Mouse (Mus musculus) forebrain, embryonic 15.5 days (tissue): Measurements from ENCODE around the gene Erg28. TPM values are rescaled to one million over a fixed set of nuclear protein-coding genes. Genes with fewer than 3 reads are reported as not detected.
A peak's percentile ranks its signal among the peaks of the same experiment; 100 is the strongest.

ENCODE experiments used
- ATAC-seq: fragments of 200-750 bp; cut with Nextera tagmentation; replicated peaks from 2 replicates; pipeline ENCODE4 v1.8.0; 2017; ENCODE audit warnings: mild to moderate bottlenecking, moderate TSS enrichment, moderate library complexity
- H3K27ac ChIP-seq: fragments of 300-500 bp; sonication (generic); replicated peaks from 2 replicates; pipeline ENCODE4 v1.5.1; 2015; ENCODE audit warnings: mild to moderate bottlenecking, inconsistent platforms
- H3K27me3 ChIP-seq: fragments of 300-500 bp; sonication (generic); 2 replicates; pipeline ENCODE4 v1.6.1; 2015; ENCODE audit warnings: inconsistent platforms
- H3K36me3 ChIP-seq: fragments of 300-500 bp; sonication (generic); 2 replicates; pipeline ENCODE4 v1.6.1; 2015; ENCODE audit warnings: mild to moderate bottlenecking, inconsistent platforms
- H3K4me1 ChIP-seq: fragments of 300-500 bp; sonication (generic); 2 replicates; pipeline ENCODE4 v1.6.1; 2015; ENCODE audit warnings: inconsistent platforms
- H3K4me2 ChIP-seq: fragments of 300-500 bp; sonication (generic); replicated peaks from 2 replicates; pipeline ENCODE4 v1.6.1; 2015; ENCODE audit warnings: mild to moderate bottlenecking, inconsistent platforms
- H3K4me3 ChIP-seq: fragments of 300-500 bp; sonication (generic); 2 replicates; pipeline ENCODE4 v1.5.1; 2015; ENCODE audit warnings: mild to moderate bottlenecking, inconsistent platforms
- H3K9ac ChIP-seq: fragments of 300-500 bp; sonication (generic); replicated peaks from 2 replicates; pipeline ENCODE4 v1.6.1; 2015; ENCODE audit warnings: mild to moderate bottlenecking, inconsistent platforms
- H3K9me3 ChIP-seq: fragments of 300-500 bp; sonication (generic); 2 replicates; pipeline ENCODE4 v1.6.1; 2016; ENCODE audit warnings: inconsistent platforms
- WGBS: fragments of 180-500 bp; shearing (Covaris S2); methylation state at CpG from one replicate; pipeline ENCODE4 v1.1.7; 2015; ENCODE audit warnings: mixed read lengths; 5-methylcytosine and 5-hydroxymethylcytosine counted together
- polyA plus RNA-seq: library from polyadenylated mRNA; unstranded; fragments of >200 nt; fragmentation: Nextera tagmentation; extraction: Ambion mirVana; gene quantifications from 2 replicates; pipeline ENCODE4 v1.2.1, GENCODE M21; 2015

Gene Erg28
- polyA plus RNA-seq, 1 experiment from 2014 or later, result 97.5 TPM

DNA sequence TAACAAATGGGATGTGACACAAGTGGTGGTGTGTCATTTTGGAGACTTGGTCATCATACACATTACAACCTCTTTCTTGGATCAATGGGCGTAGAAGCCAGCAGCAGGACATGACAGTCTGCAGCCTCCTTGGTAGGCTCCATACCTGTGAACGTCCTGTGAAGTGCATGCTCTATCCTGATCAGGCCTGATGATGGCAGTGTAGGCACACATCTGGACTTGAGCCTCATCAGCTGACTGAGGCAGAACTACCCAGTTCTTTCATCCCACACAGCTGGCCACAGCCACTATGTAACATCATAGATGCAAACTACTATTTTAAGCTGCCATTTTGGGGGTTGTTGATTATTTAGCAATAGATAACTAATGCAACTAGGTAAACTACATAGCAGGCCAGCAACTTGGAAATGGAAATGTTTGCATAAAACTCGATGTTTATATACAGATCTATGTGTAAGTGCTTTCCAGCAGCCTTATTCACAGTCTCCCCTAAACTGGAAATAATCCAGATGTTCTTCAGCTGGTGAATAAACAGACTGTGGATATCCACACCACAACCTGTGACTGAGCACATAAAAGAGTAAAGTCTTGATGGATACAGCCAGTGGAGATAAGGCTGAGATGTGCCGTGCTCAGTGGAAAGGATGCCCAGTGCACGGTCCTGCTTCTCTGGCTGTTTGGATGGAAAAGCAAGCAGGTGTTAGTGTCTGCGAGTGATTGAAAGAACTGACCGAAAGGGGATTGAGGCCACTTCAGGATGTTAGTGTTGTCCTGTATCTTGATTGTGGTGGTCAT lies 24.0 kb upstream of the Erg28 start:
- no peak overlapping the region for H3K4me3 ChIP-seq
- no peak for ATAC-seq
- H3K4me2 ChIP-seq, result no peak overlapping the region
- H3K9me3 ChIP-seq, result no peaks in the 10 kb centered on the region
- WGBS, result 86% methylated on average over 7 of the region's 7 CpGs
- no peaks in the 10 kb centered on the region for H3K27me3 ChIP-seq
- peaks cover 9% of the 10 kb centered on the region for H3K36me3 ChIP-seq
- H3K4me1 ChIP-seq, result no peaks in the 10 kb centered on the region
- H3K27ac ChIP-seq, result no peak overlapping the region
- H3K9ac ChIP-seq, result no peak overlapping the region

GRCm38 (mm10) chr12:85839371-85840000 lies 15.1 kb upstream of the Erg28 start:
- 95% methylated on average over 12 of the region's 12 CpGs for WGBS
- Histone ChIP-seq H3K4me2 (no peak overlapping the region), H3K27me3 (no peaks in the 10 kb centered on the region), H3K4me3 (no peak overlapping the region), H3K9me3 (no peaks in the 10 kb centered on the region), H3K36me3 (peaks cover 3% of the 10 kb centered on the region; the same call in 1 of the 2 replicates), H3K9ac (no peak overlapping the region), H3K27ac (no peak overlapping the region), H3K4me1 (no peaks in the 10 kb centered on the region)
- no peak for ATAC-seq

DNA sequence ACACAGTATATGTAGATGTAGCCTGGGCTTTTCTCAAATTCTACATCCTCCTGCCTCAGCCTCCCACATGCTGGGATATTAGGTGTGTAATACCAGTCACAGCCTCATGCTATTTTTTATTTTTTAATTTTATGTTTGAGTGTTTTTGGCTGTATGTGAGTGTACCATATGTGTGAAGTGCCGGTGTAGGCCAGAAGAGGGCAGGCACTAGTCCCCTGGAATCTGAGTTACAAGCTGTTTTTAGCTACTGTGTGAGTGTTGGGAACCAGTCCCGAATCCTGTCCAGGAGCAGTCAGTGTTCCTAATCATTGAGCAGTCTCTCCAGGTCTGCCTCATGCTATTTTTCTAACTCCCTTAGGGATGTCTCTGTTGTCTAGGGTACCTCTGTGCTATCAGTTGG lies 13.4 kb upstream of the Erg28 start:
- Histone ChIP-seq H3K9ac (no peak overlapping the region), H3K4me1 (no peaks in the 10 kb centered on the region), H3K4me3 (no peak overlapping the region), H3K27me3 (no peaks in the 10 kb centered on the region), H3K9me3 (no peaks in the 10 kb centered on the region), H3K4me2 (no peak overlapping the region), H3K36me3 (no peaks in the 10 kb centered on the region), H3K27ac (no peak overlapping the region)
- no peak for ATAC-seq
- 85% methylated on average over 2 of the region's 2 CpGs for WGBS

DNA sequence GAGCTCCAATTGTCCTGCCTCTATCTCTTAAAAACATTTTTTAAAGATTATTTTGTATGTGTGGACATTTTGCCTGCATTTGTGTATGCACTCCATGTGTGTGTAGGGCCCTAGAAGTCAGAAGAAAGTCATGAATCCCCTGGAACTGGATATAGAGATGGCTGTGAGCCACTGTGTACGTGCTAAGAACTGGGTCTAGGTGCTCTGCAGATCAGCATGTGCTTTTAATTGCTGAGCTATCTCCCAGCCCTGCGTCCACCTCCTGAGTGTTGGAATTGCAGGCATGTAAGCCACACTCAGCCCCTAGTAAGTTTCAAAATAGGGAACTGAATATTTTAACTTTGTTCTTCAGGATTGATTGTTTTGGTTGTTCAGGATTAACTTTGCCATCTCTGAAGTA lies 10.2 kb upstream of the Erg28 start:
- H3K27me3 ChIP-seq, result no peaks in the 10 kb centered on the region
- no peak overlapping the region for H3K9ac ChIP-seq
- H3K4me1 ChIP-seq, result no peaks in the 10 kb centered on the region
- H3K36me3 ChIP-seq, result 0 out of 2 replicates have a peak, but pooled peaks cover 5% of the 10 kb centered on the region
- ATAC-seq, result no peak
- H3K4me3 ChIP-seq, result no peak overlapping the region
- H3K27ac ChIP-seq, result no peak overlapping the region
- WGBS, result 93% methylated on average over 2 of the region's 2 CpGs
- no peak overlapping the region for H3K4me2 ChIP-seq
- no peaks in the 10 kb centered on the region for H3K9me3 ChIP-seq

DNA sequence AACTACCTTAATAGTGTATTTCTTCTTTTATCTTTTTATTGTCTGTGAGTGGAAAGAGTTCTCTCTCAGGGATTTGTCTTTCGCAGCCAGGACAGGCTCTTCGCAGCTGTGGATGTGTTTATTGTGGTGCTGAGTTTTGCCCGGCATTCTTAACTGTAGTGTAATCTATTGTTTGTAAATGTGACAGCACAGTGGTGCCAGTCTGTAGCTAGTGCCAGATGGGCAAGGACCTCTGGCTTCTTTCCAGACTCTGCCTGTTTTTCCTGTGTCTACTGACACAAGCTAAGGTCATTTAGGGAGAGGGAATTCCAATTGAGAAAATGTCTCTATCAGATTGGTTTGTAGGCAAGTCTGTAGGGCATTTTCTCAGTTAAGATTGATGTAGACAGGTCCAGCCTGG lies 6.3 kb upstream of the Erg28 start:
- Histone ChIP-seq H3K27me3 (no peaks in the 10 kb centered on the region), H3K4me1 (peaks cover 4% of the 10 kb centered on the region), H3K9me3 (no peaks in the 10 kb centered on the region), H3K4me2 (no peak overlapping the region), H3K27ac (no peak overlapping the region), H3K9ac (no peak overlapping the region), H3K4me3 (no peak overlapping the region), H3K36me3 (0 out of 2 replicates have a peak, but pooled peaks cover 5% of the 10 kb centered on the region)
- WGBS, result 66% methylated on average over 3 of the region's 3 CpGs
- ATAC-seq, result no peak

GRCm38 (mm10) chr12:85829866-85830265 lies 5.5 kb upstream of the Erg28 start:
- Histone ChIP-seq H3K9me3 (no peaks in the 10 kb centered on the region), H3K36me3 (0 out of 2 replicates have a peak, but pooled peaks cover 5% of the 10 kb centered on the region), H3K27ac (no peak overlapping the region), H3K27me3 (no peaks in the 10 kb centered on the region), H3K4me1 (peaks cover 9% of the 10 kb centered on the region), H3K9ac (no peak overlapping the region), H3K4me3 (no peak overlapping the region), H3K4me2 (no peak overlapping the region)
- ATAC-seq, result no peak
- WGBS, result 91% methylated on average over 3 of the region's 3 CpGs

DNA sequence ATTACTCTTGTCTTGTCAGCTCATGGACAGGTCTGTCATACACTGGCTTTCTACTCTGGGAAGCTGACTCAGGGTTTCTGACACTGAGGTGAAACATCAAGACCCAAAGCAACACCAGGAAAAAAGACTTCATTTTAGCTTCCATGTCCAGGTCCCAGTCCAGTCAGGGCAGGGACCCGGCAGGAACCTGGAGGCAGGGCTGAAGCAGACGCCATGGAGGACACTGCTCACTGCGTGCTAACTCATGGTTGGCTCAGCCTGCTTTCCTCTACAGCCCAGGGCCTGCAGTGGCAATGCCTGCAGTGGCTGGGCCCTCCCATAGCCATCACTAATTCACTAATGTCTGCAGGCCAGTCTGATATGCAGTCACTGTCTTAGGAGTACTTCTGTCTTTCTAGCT lies 4.5 kb upstream of the Erg28 start:
- H3K4me1 ChIP-seq, result peaks cover 12% of the 10 kb centered on the region
- H3K4me2 ChIP-seq, result no peak overlapping the region
- H3K36me3 ChIP-seq, result 0 out of 2 replicates have a peak, but pooled peaks cover 5% of the 10 kb centered on the region
- 97% methylated on average over 3 of the region's 3 CpGs for WGBS
- no peaks in the 10 kb centered on the region for H3K9me3 ChIP-seq
- H3K27me3 ChIP-seq, result no peaks in the 10 kb centered on the region
- no peak for ATAC-seq
- no peak overlapping the region for H3K27ac ChIP-seq
- no peak overlapping the region for H3K9ac ChIP-seq
- no peak overlapping the region for H3K4me3 ChIP-seq

DNA sequence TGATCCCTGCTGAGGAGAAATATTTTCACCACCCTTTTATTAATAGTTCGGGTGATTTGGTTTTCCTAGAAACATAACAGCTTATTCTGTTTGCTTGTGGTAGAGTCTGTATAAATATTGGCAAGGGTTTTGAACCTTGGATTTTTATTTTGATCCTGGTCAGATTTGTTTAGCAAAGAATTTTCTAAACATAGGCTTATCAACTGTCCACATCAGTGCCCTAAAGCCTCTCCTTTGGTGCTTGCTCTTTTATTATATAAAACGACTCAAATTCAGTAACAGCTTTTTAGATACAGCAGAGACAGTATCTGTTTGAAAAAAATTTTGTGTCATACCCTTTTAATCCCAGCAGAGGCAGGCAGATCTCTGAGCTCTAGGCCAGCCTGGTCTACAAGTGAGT lies 1.5 kb upstream of the Erg28 start:
- ATAC-seq, result no peak
- H3K9me3 ChIP-seq, result no peaks in the 10 kb centered on the region
- WGBS, result 64% methylated on average over 2 of the region's 2 CpGs
- no peak overlapping the region for H3K27ac ChIP-seq
- no peaks in the 10 kb centered on the region for H3K27me3 ChIP-seq
- H3K4me3 ChIP-seq, result no peak overlapping the region
- no peak overlapping the region for H3K9ac ChIP-seq
- H3K4me1 ChIP-seq, result peaks cover 27% of the 10 kb centered on the region
- H3K36me3 ChIP-seq, result peaks cover 7% of the 10 kb centered on the region
- H3K4me2 ChIP-seq, result peak overlapping the region; percentile 70; the same call in 1 of the 2 replicates

DNA sequence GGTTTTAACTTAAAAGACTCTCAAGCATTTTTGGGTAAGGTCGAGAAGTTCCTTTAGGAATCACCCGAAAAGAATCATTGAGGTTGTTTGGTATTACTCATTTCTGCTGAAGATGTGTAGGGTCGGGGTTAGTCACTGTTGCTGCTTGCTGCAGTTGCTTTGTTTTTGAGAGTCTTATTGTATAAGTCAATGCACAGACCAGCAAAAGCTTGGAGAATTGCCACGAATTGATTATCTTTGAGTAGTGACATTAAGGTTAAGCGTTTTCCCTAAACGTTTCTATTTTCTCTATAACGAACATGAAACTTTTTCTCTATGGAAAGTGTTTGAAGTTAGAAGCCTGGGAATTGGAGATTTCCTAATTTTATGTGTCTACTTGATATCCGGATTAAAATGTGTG lies 1.0 kb upstream of the Erg28 start:
- Histone ChIP-seq H3K4me2 (peak overlapping the region; percentile 70), H3K4me3 (peak overlapping the region; percentile 86), H3K27me3 (no peaks in the 10 kb centered on the region), H3K4me1 (peaks cover 27% of the 10 kb centered on the region), H3K36me3 (peaks cover 11% of the 10 kb centered on the region), H3K27ac (peak overlapping the region; percentile 98), H3K9me3 (no peaks in the 10 kb centered on the region), H3K9ac (peak overlapping the region; percentile 63)
- no peak for ATAC-seq
- 5% methylated on average over 8 of the region's 8 CpGs for WGBS

GRCm38 (mm10) chr12:85822051-85822450 lies 2.3 kb downstream of the Erg28 start:
- H3K4me3 ChIP-seq, result no peak overlapping the region
- no peak overlapping the region for H3K27ac ChIP-seq
- 75% methylated on average over 9 of the region's 9 CpGs for WGBS
- H3K9me3 ChIP-seq, result no peaks in the 10 kb centered on the region
- peaks cover 30% of the 10 kb centered on the region for H3K4me1 ChIP-seq
- no peak overlapping the region for H3K9ac ChIP-seq
- H3K27me3 ChIP-seq, result no peaks in the 10 kb centered on the region
- ATAC-seq, result no peak
- no peak overlapping the region for H3K4me2 ChIP-seq
- peaks cover 26% of the 10 kb centered on the region for H3K36me3 ChIP-seq

DNA sequence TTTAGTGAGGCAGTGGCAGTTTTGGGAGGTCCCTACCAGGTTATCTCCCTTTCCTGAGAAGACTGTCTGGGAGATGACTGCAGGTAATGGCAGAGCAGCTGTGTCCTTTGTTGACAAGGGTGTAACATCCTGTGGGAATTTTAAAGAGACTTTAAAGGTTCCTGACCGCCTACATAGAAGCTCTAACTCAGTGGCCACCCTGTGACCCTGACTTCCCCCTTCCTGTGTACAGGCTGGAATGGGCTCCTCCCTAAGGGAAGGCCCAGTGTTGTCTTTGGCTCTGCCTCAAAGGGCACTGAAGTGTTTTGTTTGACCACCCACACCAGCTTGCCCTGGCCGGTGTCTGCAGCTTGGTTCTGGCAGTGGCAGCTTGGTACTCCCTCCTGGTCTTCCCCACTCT lies 10.8 kb downstream of the Erg28 start:
- H3K36me3 ChIP-seq, result peaks cover 32% of the 10 kb centered on the region
- H3K27me3 ChIP-seq, result no peaks in the 10 kb centered on the region
- H3K27ac ChIP-seq, result no peak overlapping the region
- no peak overlapping the region for H3K4me2 ChIP-seq
- ATAC-seq, result no peak
- H3K4me3 ChIP-seq, result no peak overlapping the region
- H3K4me1 ChIP-seq, result peaks cover 1% of the 10 kb centered on the region; the same call in 1 of the 2 replicates
- 84% methylated on average over 2 of the region's 2 CpGs for WGBS
- no peak overlapping the region for H3K9ac ChIP-seq
- no peaks in the 10 kb centered on the region for H3K9me3 ChIP-seq

DNA sequence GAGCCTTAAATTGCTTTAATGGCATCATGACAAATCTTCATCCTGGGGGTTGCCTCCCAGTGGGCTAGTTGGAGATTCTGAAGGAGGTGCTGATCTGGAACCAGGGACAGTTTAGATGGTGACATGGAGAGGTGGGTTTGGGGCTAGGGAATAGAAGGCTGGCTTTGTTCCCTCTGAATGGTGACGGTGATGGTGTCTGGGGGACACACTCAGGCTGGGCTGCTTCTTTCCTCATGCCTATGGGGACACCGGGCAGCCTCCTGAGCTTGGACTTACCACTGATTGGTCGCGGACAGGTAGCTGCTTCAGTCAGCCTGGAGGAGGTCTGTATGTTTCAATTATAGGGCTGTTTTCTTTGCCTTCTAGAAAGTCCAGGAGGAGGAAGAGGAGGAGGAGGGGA lies 12.7 kb downstream of the Erg28 start:
- WGBS, result 93% methylated on average over 4 of the region's 4 CpGs

More for the DNA sequence above, 12.7 kb downstream of the Erg28 start:
- H3K9ac ChIP-seq, result no peak overlapping the region
- no peaks in the 10 kb centered on the region for H3K4me1 ChIP-seq
- H3K4me3 ChIP-seq, result no peak overlapping the region
- no peak for ATAC-seq
- H3K4me2 ChIP-seq, result no peak overlapping the region
- H3K36me3 ChIP-seq, result peaks cover 21% of the 10 kb centered on the region; the same call in 1 of the 2 replicates
- H3K27me3 ChIP-seq, result no peaks in the 10 kb centered on the region
- no peak overlapping the region for H3K27ac ChIP-seq
- H3K9me3 ChIP-seq, result no peaks in the 10 kb centered on the region
